Mouse (Mus musculus): ENCODE measurements around the gene Nfatc4.

DNA sequence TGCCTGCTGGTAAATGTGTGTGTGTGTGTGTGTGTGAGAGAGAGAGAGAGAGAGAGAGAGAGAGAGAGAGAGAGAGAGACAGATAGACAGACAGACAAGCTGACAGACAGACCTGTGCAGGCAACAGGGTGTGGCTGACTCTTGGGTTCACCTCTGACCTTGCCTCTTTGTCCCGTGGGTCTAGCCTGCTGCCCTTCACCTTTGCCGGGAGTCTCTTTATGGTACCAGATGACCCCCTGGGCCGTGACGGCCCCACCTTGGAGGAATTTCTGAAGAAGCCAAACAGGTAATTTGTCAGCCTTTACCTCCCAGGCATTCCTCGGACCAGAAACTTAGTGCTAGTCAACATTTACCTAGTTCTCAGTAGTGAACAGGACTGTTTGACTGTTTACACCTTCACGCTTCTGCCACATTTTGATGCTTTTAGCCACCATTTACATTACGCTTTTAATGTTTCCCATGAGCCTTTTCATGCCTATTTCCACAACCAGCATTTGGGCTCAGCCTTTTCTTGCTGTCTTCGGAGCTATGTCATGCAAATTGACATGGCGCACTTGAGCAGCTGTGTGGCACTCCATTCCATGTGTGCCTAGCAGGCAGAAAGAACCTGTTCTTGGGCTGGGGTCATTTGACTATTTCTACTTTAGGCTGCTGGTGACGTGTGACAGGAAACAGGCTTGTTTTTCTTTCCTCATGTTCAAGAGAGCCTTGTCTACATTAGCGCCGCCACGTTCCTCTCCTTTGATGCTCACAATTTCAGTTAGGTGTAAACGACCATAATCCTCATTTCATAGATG, 45.5 kb downstream of the Nfatc4 start:
- TF ChIP-seq CTCF (IDR thresholded peaks at IDR 0.05; ENCODE audit: control insufficient read depth, insufficient read depth, insufficient replicate concordance, low read depth, low read length) (no peak), POLR2A (IDR thresholded peaks at IDR 0.05; ENCODE audit: control insufficient read depth, low read depth, low read length) (no peak)
